Mouse (Mus musculus) left cerebral cortex, postnatal 36 days (tissue): Measurements from ENCODE around the gene Krt27. TPM values are rescaled to one million over a fixed set of nuclear protein-coding genes. Genes with fewer than 3 reads are reported as not detected.
A peak's percentile ranks its signal among the peaks of the same experiment; 100 is the strongest.

Experiments used
- DNase-seq, 2 experiments: peaks; one replicate each; pipeline ENCODE4 v3.0.0; 2021 to 2022; ENCODE audit warnings: low spot score in 2 of 2, mixed read lengths in 1 of 2
- intact Hi-C: fragments of 180-260 bp; cut with DNase I; formaldehyde crosslinking; loops from one replicate; pipeline ENCODE4 v1.15.1; 2025
- total RNA-seq, 2 experiments: library from RNA; stranded (reverse); gene quantifications; 2 replicates each; pipeline ENCODE4 v1.2.3; 2021

Krt27 gene
- total RNA-seq = not detected

- DNase-seq = no peak
- intact Hi-C loops = no loop called here
Measured at GRCm38 (mm10) chr11:99351004-99351403, at the start of gene Krt27. Gene Krt27, minus strand, starts transcription at chr11:99351104.

- DNase-seq = no peak
- intact Hi-C loops = no loop called here
Measured at GRCm38 (mm10) chr11:99399956-99400549, 49.1 kb upstream of the Krt27 start.

- intact Hi-C loops = no loop called here
- no peak for DNase-seq
Measured at GRCm38 (mm10) chr11:99398832-99399231, 47.9 kb upstream of the Krt27 start.

GRCm38 (mm10) chr11:99398084-99398483 lies 47.2 kb upstream of the Krt27 start:
- intact Hi-C loops = no loop called here
- DNase-seq = no peak

- DNase-seq = no peak
- intact Hi-C loops = no loop called here
Measured at GRCm38 (mm10) chr11:99396661-99397060, 45.8 kb upstream of the Krt27 start.

GRCm38 (mm10) chr11:99396034-99396433 lies 45.1 kb upstream of the Krt27 start:
- no peak for DNase-seq
- intact Hi-C loops = no loop called here

- peak in 1 of 2 experiments; percentile 32 for DNase-seq
- intact Hi-C loops = no loop called here
Measured at GRCm38 (mm10) chr11:99392492-99392891, 41.6 kb upstream of the Krt27 start.

GRCm38 (mm10) chr11:99391375-99391774 lies 40.5 kb upstream of the Krt27 start:
- DNase-seq = no peak

GRCm38 (mm10) chr11:99390866-99391265 lies 40.0 kb upstream of the Krt27 start:
- DNase-seq = no peak
- intact Hi-C loops = no loop called here

More at GRCm38 (mm10) chr11:99391375-99391774, 40.5 kb upstream of the Krt27 start:
- intact Hi-C loops = no loop called here

GRCm38 (mm10) chr11:99389264-99389663 lies 38.4 kb upstream of the Krt27 start, which contains the start of gene Krt10:
Gene Krt10, minus strand, starts transcription at chr11:99389364.
- intact Hi-C loops = loop anchor here (10.0 kb wide), 3 partner anchors 186 to 776 kb away; no protein-coding TSS in a partner anchor
- no peak for DNase-seq

- no peak for DNase-seq
- intact Hi-C loops = loop anchor here (10.0 kb wide), 3 partner anchors 186 to 776 kb away; no protein-coding TSS in a partner anchor
Measured at GRCm38 (mm10) chr11:99388661-99389060, 37.8 kb upstream of the Krt27 start.

- DNase-seq = peak; percentile 90 to 92
- intact Hi-C loops = loop anchor here (10.0 kb wide), 3 partner anchors 189 to 779 kb away; no protein-coding TSS in a partner anchor
Measured at GRCm38 (mm10) chr11:99385813-99386721, 35.2 kb upstream of the Krt27 start.

- intact Hi-C loops = loop anchor here (1.0 to 5.0 kb wide), 2 partner anchors 84 to 918 kb away; no protein-coding TSS in a partner anchor
- DNase-seq = peak; percentile 49 to 71
Measured at GRCm38 (mm10) chr11:99379568-99379967, 28.7 kb upstream of the Krt27 start.

GRCm38 (mm10) chr11:99374803-99375202 lies 23.9 kb upstream of the Krt27 start, which contains the start of gene Krt28:
Gene Krt28, minus strand, starts transcription at chr11:99374903.
- intact Hi-C loops = loop anchor here (5.0 kb wide), 1 partner anchor 922 kb away; no protein-coding TSS in a partner anchor
- DNase-seq = no peak

GRCm38 (mm10) chr11:99369853-99370451 lies 19.0 kb upstream of the Krt27 start:
- intact Hi-C loops = loop anchor here (10.0 kb wide), 1 partner anchor 185 kb away; no protein-coding TSS in a partner anchor
- peak; percentile 52 to 61 for DNase-seq

GRCm38 (mm10) chr11:99369229-99369628 lies 18.3 kb upstream of the Krt27 start:
- DNase-seq = no peak

GRCm38 (mm10) chr11:99366791-99367190 lies 15.9 kb upstream of the Krt27 start:
- no peak for DNase-seq

More at GRCm38 (mm10) chr11:99369229-99369628, 18.3 kb upstream of the Krt27 start:
- intact Hi-C loops = loop anchor here (10.0 kb wide), 1 partner anchor 184 kb away; no protein-coding TSS in a partner anchor

GRCm38 (mm10) chr11:99364412-99364811 lies 13.5 kb upstream of the Krt27 start:
- peak; percentile 10 to 38 for DNase-seq
- intact Hi-C loops = loop anchor here (5.0 to 10.0 kb wide), 2 partner anchors 52 to 180 kb away; no protein-coding TSS in a partner anchor

More at GRCm38 (mm10) chr11:99366791-99367190, 15.9 kb upstream of the Krt27 start:
- intact Hi-C loops = loop anchor here (10.0 kb wide), 1 partner anchor 182 kb away; no protein-coding TSS in a partner anchor

- intact Hi-C loops = loop anchor here (5.0 to 10.0 kb wide), 2 partner anchors 49 to 177 kb away; no protein-coding TSS in a partner anchor
- no peak for DNase-seq
Measured at GRCm38 (mm10) chr11:99361423-99361822, 10.5 kb upstream of the Krt27 start.
